8 mouse cellular contexts compared by ENCODE assay signal in the genomic region with DNA sequence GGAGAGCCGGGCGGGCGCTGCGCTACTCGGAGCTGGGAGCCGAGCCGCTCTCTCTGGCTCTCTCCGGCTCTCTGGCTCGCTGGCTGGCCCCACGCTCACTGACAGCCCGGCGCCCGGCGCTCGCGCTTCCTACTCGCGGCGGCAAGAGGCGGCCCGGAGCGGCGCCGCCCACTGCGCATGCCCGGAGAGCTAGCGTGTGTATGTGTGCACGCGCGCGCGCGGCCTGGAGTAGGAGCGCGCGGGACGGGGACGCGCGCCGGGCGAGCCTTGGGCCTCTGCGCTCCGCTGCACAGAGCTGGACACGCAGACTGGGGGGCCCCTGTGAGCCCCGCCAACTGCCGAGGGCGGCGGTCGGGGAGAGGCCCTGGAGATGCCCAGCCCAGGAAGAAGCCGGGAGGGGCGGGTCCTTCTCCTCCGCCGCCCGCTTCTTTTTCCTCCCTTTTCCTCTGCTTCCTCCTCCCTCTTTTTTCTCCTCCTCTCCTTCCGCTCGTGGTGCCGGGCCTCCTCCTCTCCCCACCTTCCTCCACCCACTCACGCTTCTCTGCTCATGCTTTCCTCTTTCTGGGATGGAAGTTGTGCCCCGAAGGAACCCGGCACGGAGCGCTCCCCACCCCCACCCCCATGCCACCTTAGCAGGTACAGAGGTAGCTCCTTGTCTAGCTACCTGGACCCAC. TPM values are rescaled to one million over a fixed set of nuclear protein-coding genes. Genes with fewer than 3 reads are reported as not detected.
DNase-seq lines count a peak whose midpoint lies in the region; ATAC-seq and TF ChIP-seq lines count a peak whose summit lies in the region.

A gene (minus strand): TSS at position 140 of the 674 bp plus-strand sequence.

- no peaks in the 10 kb centered on the region for H3K27me3 ChIP-seq in Patski
- no peaks in the 10 kb centered on the region for H3K27me3 ChIP-seq in hindbrain, embryonic 14.5 days (ENCODE audit: control insufficient read depth, insufficient read depth, low read length)

- DNase-seq in Patski (ENCODE audit: low read depth, low spot score), result peak; percentile 50
- DNase-seq in cerebellum, adult 9-11 months, result peak; percentile 95
- DNase-seq in frontal cortex, postnatal 25 days (ENCODE audit: low spot score in 2 of 2), result peak; percentile 93
- peak; percentile 99 for DNase-seq in hindbrain, embryonic 14.5 days (ENCODE audit: low spot score)
- peak; percentile 93 for DNase-seq in layer of hippocampus, postnatal 25 days (ENCODE audit: extremely low spot score in 1 of 2, low spot score in 1 of 2)
- DNase-seq in lung, postnatal 14 days, result peak; percentile 94
- peak; percentile 94 for DNase-seq in ovary, postnatal 36 days (ENCODE audit: low spot score)
- DNase-seq in thymus, postnatal 14 days, result peak; percentile 96

- H3K36me3 ChIP-seq in hindbrain, embryonic 14.5 days (replicated peaks; ENCODE audit: control insufficient read depth, insufficient read depth), result peaks cover 6% of the 10 kb centered on the region; the same call in 1 of the 2 replicates

- H3K27ac ChIP-seq in hindbrain, embryonic 14.5 days, result peak within 1 kb of the TSS; percentile 88

- POLR2A ChIA-PET in Patski (lab: Charles Lee), result interaction anchor here (0.9 to 3.3 kb wide), 4 partner anchors 11 to 148 kb away, joined by 3 to 15 read pairs (median 6); no protein-coding TSS in a partner anchor

- peaks cover 14% of the 10 kb centered on the region for H3K4me1 ChIP-seq in hindbrain, embryonic 14.5 days (replicated peaks; ENCODE audit: control insufficient read depth, insufficient read depth, low read length)

- CTCF ChIA-PET in Patski (lab: Charles Lee), result no interaction called here

- peak within 1 kb of the TSS; percentile 98 for H3K4me2 ChIP-seq in hindbrain, embryonic 14.5 days (replicated peaks)

- no peaks in the 10 kb centered on the region for H3K9me3 ChIP-seq in hindbrain, embryonic 14.5 days (ENCODE audit: control insufficient read depth, low read length)

- no peak for TF ChIP-seq CTCF in Patski (IDR thresholded peaks at IDR 0.05)

- peak; percentile 91 for ATAC-seq in Patski
- peak; percentile 95 for ATAC-seq in hindbrain, embryonic 14.5 days (ENCODE audit: low FRiP score)

- peak within 1 kb of the TSS; percentile 82 for H3K9ac ChIP-seq in hindbrain, embryonic 14.5 days

- H3K4me3 ChIP-seq in hindbrain, embryonic 14.5 days (replicated peaks; ENCODE audit: low read length), result peak within 1 kb of the TSS; percentile 71

- in situ Hi-C loops in Patski (cut with MboI; ENCODE audit: low pct_unique_long_range_greater_than_20kb), result no loop called here

- WGBS in hindbrain, embryonic 14.5 days, result under 1% methylated on average over 49 of the region's 63 CpGs

RNA-seq across cellular contexts. Expression of the gene that starts here (rescaled TPM):
- polyA plus RNA-seq in Patski (2021), result 37.4 TPM
- 9.1 and 9.7 TPM in 2 replicates for polyA plus RNA-seq in hindbrain, embryonic 14.5 days (2014; fragmentation: Nextera tagmentation; extraction: Ambion mirVana)
- 100 to 1,000 TPM; 211 to 215 TPM for total RNA-seq in layer of hippocampus, postnatal 25 days (2021)

Comparison
In these comparisons a context has a peak if more than half of its experiments do, and no peak if none do; other contexts are left out.
1. Peak in every context shown above with its lines: DNase-seq, ATAC-seq, H3K4me3 ChIP-seq and H3K27ac ChIP-seq.